Mouse (Mus musculus) embryonic facial prominence, embryonic 12.5 days (tissue): ENCODE data around the gene Insm2. TPM values are rescaled to one million over a fixed set of nuclear protein-coding genes. Genes with fewer than 3 reads are reported as not detected.

ENCODE experiments used
- ATAC-seq: fragments of 200-750 bp; cut with Nextera tagmentation; 2 replicates; pipeline ENCODE4 v1.8.0; 2017; ENCODE audit not compliant: insufficient number of reproducible peaks, insufficient read depth, low FRiP score, low TSS enrichment
- H3K27ac ChIP-seq: fragments of 300-500 bp; sonication (generic); 2 replicates; pipeline ENCODE4 v1.5.1; 2016; ENCODE audit warnings: mild to moderate bottlenecking
- H3K27me3 ChIP-seq: fragments of 300-500 bp; sonication (generic); 2 replicates; pipeline ENCODE4 v1.6.1; 2016; ENCODE audit warnings: mild to moderate bottlenecking, moderate library complexity
- H3K36me3 ChIP-seq: fragments of 300-500 bp; sonication (generic); 2 replicates; pipeline ENCODE4 v1.6.1; 2016; ENCODE audit warnings: mild to moderate bottlenecking
- H3K4me1 ChIP-seq: fragments of 300-500 bp; sonication (generic); 2 replicates; pipeline ENCODE4 v1.6.1; 2016
- H3K4me2 ChIP-seq: fragments of 300-500 bp; sonication (generic); replicated peaks from 2 replicates; pipeline ENCODE4 v1.6.1; 2016; ENCODE audit warnings: mild to moderate bottlenecking, moderate library complexity
- H3K4me3 ChIP-seq: fragments of 300-500 bp; sonication (generic); 2 replicates; pipeline ENCODE4 v1.5.1; 2016; ENCODE audit warnings: mild to moderate bottlenecking
- H3K9ac ChIP-seq: fragments of 300-500 bp; sonication (generic); 2 replicates; pipeline ENCODE4 v1.6.1; 2016; ENCODE audit warnings: mild to moderate bottlenecking, moderate library complexity
- H3K9me3 ChIP-seq: fragments of 300-500 bp; sonication (generic); 2 replicates; pipeline ENCODE4 v1.6.1; 2016; ENCODE audit warnings: mild to moderate bottlenecking, moderate library complexity
- WGBS: fragments of 180-500 bp; shearing (Covaris S2); methylation state at CpG from one replicate; pipeline ENCODE4 v1.1.7; 2016; 5-methylcytosine and 5-hydroxymethylcytosine counted together
- polyA plus RNA-seq: library from polyadenylated mRNA; unstranded; fragments of >200 nt; fragmentation: Nextera tagmentation; extraction: Ambion mirVana; gene quantifications from 2 replicates; pipeline ENCODE4 v1.2.1, GENCODE M21; 2016

Gene Insm2
- polyA plus RNA-seq, 1 experiment from 2014 or later: 0.93 TPM

DNA sequence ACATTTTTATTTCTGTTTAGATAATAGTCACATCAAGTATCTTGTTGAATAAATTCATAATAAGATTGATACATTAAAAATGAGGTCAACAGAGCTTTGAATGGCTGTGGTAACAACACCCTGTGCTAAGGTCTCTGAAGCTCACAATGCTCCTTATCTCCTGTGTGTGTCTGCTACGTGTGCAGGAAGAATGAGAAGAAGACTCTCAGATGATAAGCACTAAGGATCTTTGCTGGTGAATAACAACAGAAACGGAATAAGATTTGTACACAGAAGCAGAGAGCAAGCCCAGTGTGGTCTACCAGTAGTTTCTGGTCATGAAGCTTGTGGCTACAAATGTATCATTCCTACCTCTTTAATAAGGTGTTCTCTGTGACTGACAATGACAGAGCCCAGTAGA, 11.6 kb downstream of the Insm2 start:
- H3K4me2 ChIP-seq: no peak overlapping the region
- ATAC-seq: no peak
- H3K27ac ChIP-seq: no peak overlapping the region
- no peak overlapping the region for H3K9ac ChIP-seq
- H3K4me1 ChIP-seq: 0 out of 2 replicates have a peak, but pooled peaks cover 2% of the 10 kb centered on the region
- no peaks in the 10 kb centered on the region for H3K9me3 ChIP-seq
- H3K36me3 ChIP-seq: no peaks in the 10 kb centered on the region
- 76% methylated on average over 2 of the region's 2 CpGs for WGBS
- H3K4me3 ChIP-seq: no peak overlapping the region
- no peaks in the 10 kb centered on the region for H3K27me3 ChIP-seq

DNA sequence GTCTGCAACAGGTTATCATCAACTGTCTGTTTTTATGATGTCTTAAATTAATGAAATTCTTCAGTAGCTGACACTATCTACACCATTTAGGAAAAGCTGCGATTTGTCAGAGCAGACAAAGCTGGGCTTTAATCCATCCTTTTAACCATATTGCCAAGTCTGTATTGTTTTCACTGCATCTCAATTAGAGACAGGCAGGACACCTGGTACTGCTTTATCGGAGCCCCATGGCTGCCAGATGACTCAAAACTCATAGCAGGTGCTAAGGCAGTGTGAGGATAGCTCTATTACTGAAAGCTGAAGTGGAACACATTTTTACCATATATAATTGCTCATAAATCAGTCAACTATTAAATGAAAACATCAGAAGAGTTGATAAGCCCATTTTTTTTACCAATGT, 21.1 kb downstream of the Insm2 start:
- H3K36me3 ChIP-seq: no peaks in the 10 kb centered on the region
- no peak for ATAC-seq
- H3K9me3 ChIP-seq: no peaks in the 10 kb centered on the region
- no peak overlapping the region for H3K27ac ChIP-seq
- no peak overlapping the region for H3K9ac ChIP-seq
- no peak overlapping the region for H3K4me3 ChIP-seq
- WGBS: 57% methylated on average over 2 of the region's 2 CpGs
- no peaks in the 10 kb centered on the region for H3K27me3 ChIP-seq
- H3K4me2 ChIP-seq: no peak overlapping the region
- H3K4me1 ChIP-seq: no peaks in the 10 kb centered on the region

DNA sequence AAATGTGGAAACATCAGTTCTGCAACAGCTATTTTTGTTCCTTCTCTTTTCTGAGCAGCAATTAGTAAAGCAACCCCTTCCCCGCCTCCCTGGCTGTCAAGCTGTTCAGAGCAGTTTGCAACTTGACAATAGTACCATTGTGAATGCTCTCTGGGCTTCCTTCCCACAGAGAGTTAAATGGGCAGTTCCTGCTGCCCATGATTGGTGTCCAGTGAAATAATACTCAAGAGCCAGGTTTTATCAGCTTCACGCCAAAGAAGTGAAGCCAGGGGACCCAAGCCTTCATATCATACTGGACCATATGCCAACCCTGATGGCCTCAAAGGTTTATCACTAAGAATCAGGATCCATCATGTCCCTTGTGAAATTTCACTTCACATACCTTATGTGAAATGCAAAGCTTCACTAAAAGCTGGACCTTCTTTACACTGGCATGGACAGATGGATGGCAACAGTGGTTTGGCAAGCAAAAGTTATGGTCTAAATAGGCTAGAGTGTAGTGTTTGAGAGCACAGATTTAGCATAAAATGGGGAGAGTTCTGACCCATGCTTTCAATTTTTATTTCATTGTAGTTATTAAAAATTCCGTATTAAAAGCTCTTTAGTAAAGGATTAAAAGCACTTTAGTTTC, 23.5 kb downstream of the Insm2 start:
- no peaks in the 10 kb centered on the region for H3K4me1 ChIP-seq
- 43% methylated on average over 3 of the region's 3 CpGs for WGBS
- no peaks in the 10 kb centered on the region for H3K9me3 ChIP-seq
- H3K4me2 ChIP-seq: no peak overlapping the region
- no peak overlapping the region for H3K9ac ChIP-seq
- ATAC-seq: no peak
- H3K27ac ChIP-seq: no peak overlapping the region
- no peak overlapping the region for H3K4me3 ChIP-seq
- no peaks in the 10 kb centered on the region for H3K36me3 ChIP-seq
- H3K27me3 ChIP-seq: no peaks in the 10 kb centered on the region

DNA sequence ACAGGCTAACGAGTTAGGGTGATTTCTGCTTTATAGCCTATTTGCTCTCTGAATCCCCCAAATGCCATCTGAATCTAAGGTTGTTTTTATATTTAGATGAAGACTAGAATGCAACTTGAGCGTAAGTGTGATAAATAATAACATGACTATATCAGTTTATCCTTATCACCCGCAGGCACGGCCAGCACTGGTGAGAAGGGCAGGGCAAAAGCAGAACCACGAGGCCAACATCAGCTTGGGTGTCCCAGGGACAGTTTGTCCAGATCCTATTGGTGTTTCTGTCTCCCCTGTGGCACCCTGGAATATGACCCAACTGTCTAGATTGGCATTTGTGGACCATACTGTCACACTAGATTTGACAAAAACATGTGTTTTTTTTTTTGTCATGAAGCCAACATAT, 24.0 kb downstream of the Insm2 start:
- Histone ChIP-seq H3K27me3 (no peaks in the 10 kb centered on the region), H3K4me3 (no peak overlapping the region), H3K9me3 (no peaks in the 10 kb centered on the region), H3K4me1 (no peaks in the 10 kb centered on the region), H3K9ac (no peak overlapping the region), H3K4me2 (no peak overlapping the region), H3K27ac (no peak overlapping the region), H3K36me3 (no peaks in the 10 kb centered on the region)
- WGBS: 80% methylated on average over 5 of the region's 5 CpGs
- ATAC-seq: no peak

DNA sequence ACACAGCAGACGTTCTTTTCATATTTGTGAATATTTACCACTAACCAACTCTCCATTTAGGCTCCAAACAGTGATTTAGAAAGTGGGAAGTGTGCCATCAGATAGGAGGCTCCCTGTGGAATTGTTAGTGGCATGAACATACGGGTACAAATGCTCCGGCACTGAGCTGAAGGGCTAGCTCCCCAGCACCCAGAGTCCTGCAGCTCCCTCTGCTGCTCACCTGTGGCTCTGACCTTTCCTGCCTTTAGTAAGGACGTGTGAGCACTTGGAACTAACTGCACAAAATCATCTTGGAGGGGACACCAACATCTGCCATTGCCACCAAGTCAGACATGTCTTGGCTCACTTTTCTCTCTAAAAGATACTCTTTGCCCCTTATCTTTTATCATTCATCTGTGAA, 27.5 kb downstream of the Insm2 start:
- no peak overlapping the region for H3K4me2 ChIP-seq
- H3K4me3 ChIP-seq: no peak overlapping the region
- 31% methylated on average over 4 of the region's 4 CpGs for WGBS
- ATAC-seq: no peak
- H3K9ac ChIP-seq: no peak overlapping the region
- no peaks in the 10 kb centered on the region for H3K4me1 ChIP-seq
- no peaks in the 10 kb centered on the region for H3K36me3 ChIP-seq
- no peaks in the 10 kb centered on the region for H3K9me3 ChIP-seq
- no peak overlapping the region for H3K27ac ChIP-seq
- H3K27me3 ChIP-seq: no peaks in the 10 kb centered on the region

DNA sequence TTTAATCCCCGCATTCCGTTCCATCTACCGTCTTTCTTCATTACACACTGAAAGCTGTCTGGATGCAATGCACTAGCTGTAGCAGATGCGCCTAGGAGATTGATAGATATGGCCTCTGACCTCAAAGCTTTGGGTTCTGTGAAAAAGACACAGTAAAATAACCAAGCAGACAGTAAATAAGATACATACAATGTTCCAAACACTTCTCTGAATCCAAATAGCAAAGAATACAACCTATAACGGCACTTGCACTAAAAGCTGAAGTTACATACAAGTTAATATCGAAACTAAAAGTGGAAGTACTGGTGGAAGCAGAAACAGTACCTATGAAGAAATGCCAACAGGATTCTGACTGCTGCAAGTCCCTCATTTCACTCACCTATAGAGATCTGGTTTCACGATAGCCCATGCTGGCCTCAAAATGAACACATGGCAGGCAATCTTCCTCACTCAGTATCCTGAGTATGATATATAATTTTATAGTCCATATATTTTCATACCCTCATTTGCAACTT, 48.8 kb downstream of the Insm2 start:
- ATAC-seq: no peak
- Histone ChIP-seq H3K4me1 (no peaks in the 10 kb centered on the region), H3K27ac (no peak overlapping the region), H3K9me3 (no peaks in the 10 kb centered on the region), H3K9ac (no peak overlapping the region), H3K4me2 (no peak overlapping the region), H3K36me3 (no peaks in the 10 kb centered on the region), H3K4me3 (no peak overlapping the region), H3K27me3 (no peaks in the 10 kb centered on the region)
- WGBS: 92% methylated on average over 7 of the region's 7 CpGs

Other genes with a start within 250 kb of the Insm2 start
- gene Psma6, start 215.2 kb upstream of the Insm2 start, polyA plus RNA-seq: 435 and 447 TPM in 2 replicates
- gene Nfkbia, start 106.8 kb upstream of the Insm2 start, polyA plus RNA-seq: 76.8 and 78.3 TPM in 2 replicates
- gene Aldoart2, start 34.2 kb upstream of the Insm2 start, polyA plus RNA-seq: not detected in 2 replicates
- gene Ralgapa1, start 221.7 kb downstream of the Insm2 start, polyA plus RNA-seq: 21.9 and 22.8 TPM in 2 replicates
- 49.2 and 50.9 TPM in 2 replicates for gene Brms1l, start 236.9 kb downstream of the Insm2 start, polyA plus RNA-seq